Mouse (Mus musculus): Measurements from ENCODE around the gene Ociad1.

- TF ChIP-seq CTCF (IDR thresholded peaks at IDR 0.05; ENCODE audit: borderline replicate concordance, insufficient read depth, low read depth, low read length) (no peak), POLR2A (IDR thresholded peaks at IDR 0.05; ENCODE audit: borderline replicate concordance, insufficient read depth, low read length) (no peak)
Measured at GRCm38 (mm10) chr5:73285470-73285978, 7.1 kb upstream of the Ociad1 start.
